Mouse (Mus musculus): ENCODE measurements around the gene Scp2. TPM values are rescaled to one million over a fixed set of nuclear protein-coding genes. Genes with fewer than 3 reads are reported as not detected.
A peak's percentile ranks its signal among the peaks of the same experiment; 100 is the strongest.
"Not testable (repeated sequence)": the region's sequence is repeated elsewhere in the genome, so short reads cannot be mapped to it uniquely, and the experiment has no call there.

Gene Scp2
- polyA plus RNA-seq, 1 experiment from 2014 or later = 212 TPM

DNA sequence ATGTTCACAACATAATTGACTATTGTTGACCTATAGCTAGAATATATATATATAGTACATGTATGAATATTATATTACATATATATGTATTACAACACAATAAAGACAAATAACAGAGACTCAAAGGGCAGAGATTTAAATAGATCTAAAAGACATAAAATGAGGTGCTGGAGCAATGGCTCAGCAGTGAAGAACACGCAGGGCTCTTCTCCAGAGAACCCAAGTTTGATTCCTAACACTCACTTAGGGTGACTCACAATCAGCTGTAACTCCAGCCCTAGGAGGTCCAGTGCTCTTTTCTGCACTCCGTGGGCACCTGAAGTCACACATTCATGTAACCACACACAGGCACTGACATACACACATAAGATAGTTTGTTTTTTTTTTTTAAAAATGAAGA, 60.8 kb downstream of the Scp2 start:
- no peak for ATAC-seq (ENCODE audit: low FRiP score, low TSS enrichment)

DNA sequence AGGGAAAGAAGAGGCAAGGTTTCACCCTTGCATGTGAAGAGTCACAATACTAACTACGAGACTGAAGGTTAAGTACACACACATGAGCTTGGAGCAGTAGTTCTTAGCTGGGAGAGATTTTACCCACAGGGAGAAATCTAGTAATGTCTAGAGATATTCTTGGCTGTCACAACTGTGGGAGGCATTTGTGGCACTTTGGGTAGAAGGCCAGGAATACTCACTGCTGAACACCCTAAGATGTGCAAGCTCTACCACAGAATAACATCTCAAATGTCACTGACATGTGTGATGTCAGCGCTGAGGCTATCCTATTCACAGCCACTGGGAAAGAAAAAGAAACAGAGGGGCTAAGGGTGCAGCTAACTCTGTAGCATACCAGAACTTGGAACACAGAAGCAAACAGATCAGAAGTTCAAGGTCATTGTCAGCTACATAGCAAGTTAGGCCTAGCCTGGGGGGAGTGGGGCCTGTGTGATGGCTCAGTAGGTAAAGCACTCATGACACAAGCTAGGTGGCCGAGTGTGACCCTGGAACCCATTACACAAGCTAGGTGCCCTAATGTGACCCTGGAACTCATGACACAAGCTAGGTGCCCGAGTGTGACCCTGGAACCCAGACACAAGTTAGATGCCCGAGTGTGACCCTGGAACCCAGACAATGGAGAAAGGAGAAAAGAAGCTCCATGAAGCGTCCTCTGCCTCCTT, 61.6 kb downstream of the Scp2 start:
- Histone ChIP-seq H3K27ac (replicated peaks; ENCODE audit: low read depth, low read length) (no peak overlapping the region), H3K4me2 (ENCODE audit: low read length) (no peak overlapping the region), H3K4me3 (replicated peaks; ENCODE audit: low read depth, low read length) (no peak overlapping the region), H3K9me3 (ENCODE audit: control insufficient read depth, low read length) (no peaks in the 10 kb centered on the region), H3K4me1 (ENCODE audit: control insufficient read depth, insufficient read depth, low read length) (peaks cover 5% of the 10 kb centered on the region; the same call in 1 of the 2 replicates), H3K9ac (replicated peaks; ENCODE audit: low read length) (no peak overlapping the region), H3K27me3 (ENCODE audit: control insufficient read depth, insufficient read depth, low read length) (no peaks in the 10 kb centered on the region), H3K36me3 (ENCODE audit: control insufficient read depth, insufficient read depth, low read length) (no peaks in the 10 kb centered on the region)
- DNase-seq (no peak), ATAC-seq (ENCODE audit: low FRiP score, low TSS enrichment) (no peak)
- 81% methylated on average over 6 of the region's 6 CpGs for WGBS

More for the DNA sequence above, 60.8 kb downstream of the Scp2 start:
- WGBS = 89% methylated on average over 2 of the region's 2 CpGs
- Histone ChIP-seq H3K4me2 (ENCODE audit: low read length) (no peak overlapping the region), H3K9ac (replicated peaks; ENCODE audit: low read length) (no peak overlapping the region), H3K9me3 (ENCODE audit: control insufficient read depth, low read length) (no peaks in the 10 kb centered on the region), H3K36me3 (ENCODE audit: control insufficient read depth, insufficient read depth, low read length) (no peaks in the 10 kb centered on the region), H3K4me1 (ENCODE audit: control insufficient read depth, insufficient read depth, low read length) (peaks cover 5% of the 10 kb centered on the region; the same call in 1 of the 2 replicates), H3K4me3 (replicated peaks; ENCODE audit: low read depth, low read length) (no peak overlapping the region), H3K27me3 (ENCODE audit: control insufficient read depth, insufficient read depth, low read length) (no peaks in the 10 kb centered on the region), H3K27ac (replicated peaks; ENCODE audit: low read depth, low read length) (no peak overlapping the region)
- DNase-seq = no peak

DNA sequence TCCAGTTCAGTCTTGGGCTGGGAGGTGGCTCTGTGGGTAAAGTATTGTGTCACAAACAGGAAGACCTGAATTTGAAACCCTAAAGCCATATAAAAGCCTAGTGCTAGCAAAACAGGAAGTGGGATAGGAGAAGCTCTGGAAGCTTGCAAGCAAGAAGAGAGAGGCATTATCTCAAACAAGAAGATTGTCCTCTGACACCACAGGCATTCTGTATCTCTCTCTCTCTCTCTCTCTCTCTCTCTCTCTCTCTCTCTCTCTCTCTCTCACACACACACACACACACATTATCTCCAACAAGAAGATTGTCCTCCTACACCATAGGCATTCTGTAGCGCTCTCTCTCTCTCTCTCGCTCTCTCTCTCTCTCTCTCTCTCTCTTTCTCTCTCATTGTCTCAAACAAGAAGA, 62.4 kb downstream of the Scp2 start:
- DNase-seq = no peak
- Histone ChIP-seq H3K4me2 (ENCODE audit: low read length) (no peak overlapping the region), H3K9ac (replicated peaks; ENCODE audit: low read length) (no peak overlapping the region), H3K9me3 (ENCODE audit: control insufficient read depth, low read length) (no peaks in the 10 kb centered on the region), H3K4me1 (ENCODE audit: control insufficient read depth, insufficient read depth, low read length) (peaks cover 5% of the 10 kb centered on the region; the same call in 1 of the 2 replicates), H3K36me3 (ENCODE audit: control insufficient read depth, insufficient read depth, low read length) (no peaks in the 10 kb centered on the region), H3K27ac (replicated peaks; ENCODE audit: low read depth, low read length) (no peak overlapping the region), H3K4me3 (replicated peaks; ENCODE audit: low read depth, low read length) (no peak overlapping the region), H3K27me3 (ENCODE audit: control insufficient read depth, insufficient read depth, low read length) (no peaks in the 10 kb centered on the region)
- 100% methylated on average over 2 of the region's 2 CpGs for WGBS
- ATAC-seq (ENCODE audit: low FRiP score, low TSS enrichment) = no peak

DNA sequence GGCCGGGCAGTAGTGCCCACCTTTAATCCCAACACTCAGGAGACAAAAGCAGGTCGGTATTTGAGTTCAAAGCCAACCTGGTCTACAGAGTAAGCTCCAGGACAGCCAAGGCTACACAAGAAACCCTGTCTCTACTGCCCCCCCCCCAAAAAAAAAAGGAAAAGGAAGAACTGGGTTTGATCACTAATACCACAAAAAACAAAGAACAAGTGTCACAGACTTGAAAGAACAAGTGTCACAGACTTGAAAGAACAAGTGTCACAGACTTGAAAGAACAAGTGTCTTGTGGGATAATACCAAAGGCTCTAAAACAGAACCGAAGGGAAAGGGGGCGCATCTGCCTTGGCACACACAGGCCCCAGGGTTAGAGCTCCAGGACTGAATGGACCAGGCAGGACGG, 63.9 kb downstream of the Scp2 start:
- Histone ChIP-seq H3K9ac (replicated peaks; ENCODE audit: low read length) (no peak overlapping the region), H3K27ac (replicated peaks; ENCODE audit: low read depth, low read length) (no peak overlapping the region), H3K4me2 (ENCODE audit: low read length) (no peak overlapping the region), H3K4me1 (ENCODE audit: control insufficient read depth, insufficient read depth, low read length) (peaks cover 5% of the 10 kb centered on the region; the same call in 1 of the 2 replicates), H3K9me3 (ENCODE audit: control insufficient read depth, low read length) (no peaks in the 10 kb centered on the region), H3K4me3 (replicated peaks; ENCODE audit: low read depth, low read length) (no peak overlapping the region), H3K36me3 (ENCODE audit: control insufficient read depth, insufficient read depth, low read length) (no peaks in the 10 kb centered on the region), H3K27me3 (ENCODE audit: control insufficient read depth, insufficient read depth, low read length) (no peaks in the 10 kb centered on the region)
- WGBS = 64% methylated on average over 5 of the region's 5 CpGs
- ATAC-seq (ENCODE audit: low FRiP score, low TSS enrichment) (no peak), DNase-seq (no peak)

DNA sequence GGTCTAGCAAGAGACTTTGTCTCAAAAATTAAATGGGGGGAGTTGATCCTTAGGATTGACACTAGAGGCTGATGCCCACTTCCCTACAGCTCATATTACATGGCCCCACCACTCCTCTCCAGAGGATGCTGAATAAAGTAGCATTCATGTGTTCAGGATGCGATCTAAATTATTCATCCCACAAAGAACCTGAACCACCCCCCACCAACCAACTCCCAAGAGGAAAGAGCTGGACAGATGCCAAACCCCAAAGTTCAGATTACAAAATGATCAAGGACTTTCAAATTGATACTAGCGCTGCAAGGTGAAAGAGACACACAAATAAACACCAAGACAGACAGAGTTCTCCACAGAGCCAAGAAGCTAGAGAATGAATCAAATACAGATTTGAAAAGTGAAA, 65.0 kb downstream of the Scp2 start:
- whole genome bisulfite sequencing = 35% methylated on average over 2 of the region's 2 CpGs
- DNase-seq (peak; percentile 55), ATAC-seq (ENCODE audit: low FRiP score, low TSS enrichment) (no peak)

DNA sequence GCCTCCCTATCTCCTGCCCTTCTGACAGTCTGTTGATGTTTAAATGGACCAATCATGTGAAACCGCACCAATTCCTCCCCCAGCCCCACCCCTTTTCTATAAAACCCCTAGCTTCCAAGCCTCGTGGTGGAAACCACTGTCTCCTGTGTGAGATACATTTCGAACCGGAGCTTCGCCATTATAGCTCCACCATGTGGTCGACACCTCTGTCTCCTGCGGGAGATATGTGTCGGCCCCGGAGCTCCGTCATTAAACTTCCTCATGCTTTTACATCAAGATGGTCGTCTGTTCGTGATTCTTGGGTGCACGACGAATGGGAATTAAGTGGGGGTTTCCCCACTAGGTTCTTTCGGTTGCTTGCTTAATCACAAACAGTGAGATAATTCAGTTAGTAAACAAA, 65.6 kb downstream of the Scp2 start:
- not testable (repeated sequence) for H3K4me2 ChIP-seq (ENCODE audit: low read length); H3K36me3 ChIP-seq (ENCODE audit: control insufficient read depth, insufficient read depth, low read length); H3K4me3 ChIP-seq (replicated peaks; ENCODE audit: low read depth, low read length); ATAC-seq (ENCODE audit: low FRiP score, low TSS enrichment); H3K9me3 ChIP-seq (ENCODE audit: control insufficient read depth, low read length); H3K27me3 ChIP-seq (ENCODE audit: control insufficient read depth, insufficient read depth, low read length); H3K9ac ChIP-seq (replicated peaks; ENCODE audit: low read length); H3K27ac ChIP-seq (replicated peaks; ENCODE audit: low read depth, low read length); H3K4me1 ChIP-seq (ENCODE audit: control insufficient read depth, insufficient read depth, low read length)
- peak; percentile 21 for DNase-seq
- 74% methylated on average over 15 of the region's 15 CpGs for WGBS

More for the DNA sequence above, 65.0 kb downstream of the Scp2 start:
- Histone ChIP-seq H3K4me1 (ENCODE audit: control insufficient read depth, insufficient read depth, low read length) (peaks cover 5% of the 10 kb centered on the region; the same call in 1 of the 2 replicates), H3K4me2 (ENCODE audit: low read length) (no peak overlapping the region), H3K9me3 (ENCODE audit: control insufficient read depth, low read length) (no peaks in the 10 kb centered on the region), H3K27me3 (ENCODE audit: control insufficient read depth, insufficient read depth, low read length) (no peaks in the 10 kb centered on the region), H3K27ac (replicated peaks; ENCODE audit: low read depth, low read length) (peak overlapping the region; percentile 20; the same call in 1 of the 2 replicates), H3K4me3 (replicated peaks; ENCODE audit: low read depth, low read length) (no peak overlapping the region), H3K9ac (replicated peaks; ENCODE audit: low read length) (no peak overlapping the region), H3K36me3 (ENCODE audit: control insufficient read depth, insufficient read depth, low read length) (no peaks in the 10 kb centered on the region)

DNA sequence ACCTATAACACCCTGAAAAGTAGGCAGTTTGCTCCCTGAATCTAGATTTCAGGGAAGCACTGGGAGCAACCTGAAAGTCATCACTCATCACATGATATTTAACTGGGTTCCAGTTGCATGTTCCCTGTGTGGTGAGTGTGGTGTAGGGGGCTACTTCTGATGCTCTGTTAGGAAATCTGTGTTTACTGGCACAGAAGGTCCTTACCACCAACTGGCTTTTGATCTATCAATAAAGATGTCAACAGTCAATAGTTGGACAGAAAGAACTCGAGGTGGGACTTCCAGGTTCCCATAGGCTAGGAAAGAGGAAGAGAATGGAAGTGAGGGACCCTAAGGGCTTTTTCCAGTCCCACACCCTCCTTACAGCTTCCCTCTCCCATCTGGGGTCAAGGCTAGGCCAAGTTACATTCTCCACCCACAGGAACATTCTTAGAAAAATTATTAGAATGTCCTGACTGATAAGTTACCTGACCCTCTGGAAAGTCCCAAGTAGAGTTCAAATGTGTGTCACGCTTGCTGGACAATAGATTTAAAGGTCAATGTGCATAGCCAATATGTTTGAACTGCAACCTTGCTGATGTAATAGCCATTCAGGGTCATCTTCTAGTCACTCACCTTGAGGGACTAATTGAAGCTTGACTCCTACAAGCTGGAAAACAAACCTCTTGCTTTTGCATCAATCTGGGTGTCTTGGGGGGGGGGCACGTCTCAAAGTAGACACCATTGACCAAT, 67.4 kb downstream of the Scp2 start:
- no peak overlapping the region for H3K9ac ChIP-seq (replicated peaks; ENCODE audit: low read length)
- H3K27me3 ChIP-seq (ENCODE audit: control insufficient read depth, insufficient read depth, low read length) = no peaks in the 10 kb centered on the region
- H3K9me3 ChIP-seq (ENCODE audit: control insufficient read depth, low read length) = no peaks in the 10 kb centered on the region
- WGBS = 87% methylated on average over 3 of the region's 3 CpGs
- ATAC-seq (ENCODE audit: low FRiP score, low TSS enrichment) (no peak), DNase-seq (no peak)
- no peak overlapping the region for H3K4me2 ChIP-seq (ENCODE audit: low read length)
- H3K4me1 ChIP-seq (ENCODE audit: control insufficient read depth, insufficient read depth, low read length) = peaks cover 5% of the 10 kb centered on the region; the same call in 1 of the 2 replicates
- no peaks in the 10 kb centered on the region for H3K36me3 ChIP-seq (ENCODE audit: control insufficient read depth, insufficient read depth, low read length)
- H3K4me3 ChIP-seq (replicated peaks; ENCODE audit: low read depth, low read length) = no peak overlapping the region
- no peak overlapping the region for H3K27ac ChIP-seq (replicated peaks; ENCODE audit: low read depth, low read length)

DNA sequence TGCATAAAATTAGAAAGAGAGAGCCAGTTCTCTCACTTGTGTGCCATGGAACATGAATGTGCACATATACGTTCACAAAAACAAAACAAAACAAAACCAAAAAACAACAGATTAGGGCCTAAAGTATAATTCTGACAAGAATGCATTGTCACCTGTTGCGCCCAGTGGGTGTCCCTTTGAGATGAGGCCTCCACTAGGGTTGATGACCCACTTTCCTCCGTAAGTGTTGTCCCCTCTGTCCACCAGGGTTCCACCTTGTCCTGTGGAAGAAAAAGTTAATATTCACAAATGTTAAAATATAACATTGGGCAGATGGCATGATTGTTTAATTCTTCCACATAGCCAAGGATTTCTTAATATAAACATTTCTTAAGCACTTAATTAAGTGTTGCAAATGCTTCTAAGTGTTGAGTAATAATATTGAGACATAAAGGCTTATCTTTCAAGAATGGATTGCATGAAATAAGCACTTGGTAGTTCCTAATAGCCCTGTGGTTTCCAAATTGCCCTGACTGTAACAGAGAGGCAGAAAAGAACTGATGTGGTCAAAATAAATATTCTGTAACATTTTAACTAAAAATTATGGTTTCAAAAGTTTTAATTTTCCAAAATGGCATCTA, 70.5 kb downstream of the Scp2 start:
- ATAC-seq (ENCODE audit: low FRiP score, low TSS enrichment) (no peak), DNase-seq (no peak)
- H3K27ac ChIP-seq (replicated peaks; ENCODE audit: low read depth, low read length) = no peak overlapping the region
- H3K9ac ChIP-seq (replicated peaks; ENCODE audit: low read length) = no peak overlapping the region
- H3K9me3 ChIP-seq (ENCODE audit: control insufficient read depth, low read length) = no peaks in the 10 kb centered on the region
- peaks cover 7% of the 10 kb centered on the region for H3K4me1 ChIP-seq (ENCODE audit: control insufficient read depth, insufficient read depth, low read length)
- no peaks in the 10 kb centered on the region for H3K36me3 ChIP-seq (ENCODE audit: control insufficient read depth, insufficient read depth, low read length)
- WGBS = 88% methylated on average over 3 of the region's 3 CpGs
- no peak overlapping the region for H3K4me3 ChIP-seq (replicated peaks; ENCODE audit: low read depth, low read length)
- H3K4me2 ChIP-seq (ENCODE audit: low read length) = no peak overlapping the region
- no peaks in the 10 kb centered on the region for H3K27me3 ChIP-seq (ENCODE audit: control insufficient read depth, insufficient read depth, low read length)
